Comparison of ENCODE assay signal across 20 mouse cellular contexts in genomic region chr6:53397797-53398196, GRCm38 (mm10).
DNase-seq lines count a peak whose midpoint lies in the region; ATAC-seq and TF ChIP-seq lines count a peak whose summit lies in the region.
"Had no signal": no experiment of that assay in that cellular context is flagged by ENCODE, and none has a peak within 500 bp of the region (broad histone marks: within the 10 kb centered on the region; RNA-seq: fewer than 3 reads in every experiment).

No protein-coding gene starts in this region.

- TF ChIP-seq CTCF in forebrain, postnatal 0 days (IDR thresholded peaks at IDR 0.05; ENCODE audit: low read depth): no peak
- TF ChIP-seq CTCF in layer of hippocampus, adult 2 months (conservative IDR thresholded peaks at IDR 0.05): peak; percentile 21; the same call in 1 of the 2 replicates

- no peaks in the 10 kb centered on the region for H3K27me3 ChIP-seq in forebrain, postnatal 0 days (ENCODE audit: insufficient read depth, low read length)
- H3K27me3 ChIP-seq in forebrain, embryonic 13.5 days: no peaks in the 10 kb centered on the region
- no peaks in the 10 kb centered on the region for H3K27me3 ChIP-seq in limb, embryonic 10.5 days (ENCODE audit: low read depth, poor library complexity, severe bottlenecking)
- no peaks in the 10 kb centered on the region for H3K27me3 ChIP-seq in stomach, embryonic 16.5 days (ENCODE audit: control insufficient read depth, insufficient read depth, low read length)
- H3K27me3 ChIP-seq: limb, embryonic 13.5 days; liver, embryonic 13.5 days had no signal

- ATAC-seq in forebrain, postnatal 0 days: peak; percentile 48
- no peak for ATAC-seq in forebrain, embryonic 13.5 days
- ATAC-seq in stomach, embryonic 16.5 days (ENCODE audit: insufficient read depth, low FRiP score): no peak
- ATAC-seq: inflammation-experienced regulatory T-cells, adult 6 months; midbrain, embryonic 16.5 days had no signal

- no peak overlapping the region for H3K4me3 ChIP-seq in forebrain, postnatal 0 days (ENCODE audit: low read depth, low read length)
- no peak overlapping the region for H3K4me3 ChIP-seq in forebrain, embryonic 13.5 days
- H3K4me3 ChIP-seq in layer of hippocampus, adult 2 months: no peak overlapping the region
- H3K4me3 ChIP-seq in limb, embryonic 10.5 days: no peak overlapping the region
- H3K4me3 ChIP-seq in stomach, embryonic 16.5 days (replicated peaks; ENCODE audit: low read length): no peak overlapping the region
- H3K4me3 ChIP-seq: limb, embryonic 13.5 days; liver, embryonic 13.5 days; stomach, embryonic 15.5 days had no signal

- H3K9ac ChIP-seq in forebrain, postnatal 0 days: no peak overlapping the region
- no peak overlapping the region for H3K9ac ChIP-seq in forebrain, embryonic 13.5 days
- H3K9ac ChIP-seq in stomach, embryonic 16.5 days (ENCODE audit: low read length): 0 out of 2 replicates have a peak overlapping the region, but pooled peaks have one; percentile 24
- H3K9ac ChIP-seq: limb, embryonic 13.5 days; liver, embryonic 13.5 days; lung, embryonic 14.5 days; stomach, embryonic 15.5 days had no signal

- DNase-seq in forebrain, postnatal 0 days: peak; percentile 56
- DNase-seq in layer of hippocampus, adult 2 months (ENCODE audit: low spot score in 2 of 2): no peak
- DNase-seq in layer of hippocampus, adult 9-10 months (ENCODE audit: low spot score): no peak
- DNase-seq in limb, embryonic 10.5 days (ENCODE audit: low spot score): no peak
- DNase-seq in thymus, adult 18-20 months: no peak
- DNase-seq: cerebellum, adult 9-10 months; heart, adult 18-20 months; heart, postnatal 36 days; kidney, postnatal 4 days; liver, embryonic 13.5 days; lung, postnatal 36 days; right cerebral cortex, postnatal 14 days; spleen, adult 18-20 months had no signal

- WGBS in forebrain, postnatal 0 days: 50% methylated on average over 4 of the region's 4 CpGs
- 71% methylated on average over 4 of the region's 4 CpGs for WGBS in forebrain, embryonic 13.5 days
- 44% methylated on average over 4 of the region's 4 CpGs for WGBS in limb, embryonic 10.5 days
- WGBS in stomach, embryonic 16.5 days: 63% methylated on average over 4 of the region's 4 CpGs

- H3K27ac ChIP-seq in forebrain, postnatal 0 days (ENCODE audit: low read depth, low read length): no peak overlapping the region
- no peak overlapping the region for H3K27ac ChIP-seq in forebrain, embryonic 13.5 days
- no peak overlapping the region for H3K27ac ChIP-seq in layer of hippocampus, adult 2 months
- peak overlapping the region; percentile 74; the same call in 1 of the 2 replicates for H3K27ac ChIP-seq in limb, embryonic 10.5 days
- peak overlapping the region; percentile 43; the same call in 1 of the 2 replicates for H3K27ac ChIP-seq in stomach, embryonic 16.5 days (ENCODE audit: low read length)
- H3K27ac ChIP-seq: liver, embryonic 13.5 days; stomach, embryonic 15.5 days had no signal

- H3K9me3 ChIP-seq in forebrain, postnatal 0 days (ENCODE audit: low read length): no peaks in the 10 kb centered on the region
- H3K9me3 ChIP-seq in forebrain, embryonic 13.5 days (replicated peaks): no peaks in the 10 kb centered on the region
- no peaks in the 10 kb centered on the region for H3K9me3 ChIP-seq in limb, embryonic 10.5 days (replicated peaks)
- no peaks in the 10 kb centered on the region for H3K9me3 ChIP-seq in stomach, embryonic 16.5 days (replicated peaks; ENCODE audit: control insufficient read depth, low read length)
- H3K9me3 ChIP-seq: limb, embryonic 13.5 days; liver, embryonic 13.5 days; stomach, embryonic 15.5 days had no signal

- no peak overlapping the region for H3K4me2 ChIP-seq in forebrain, postnatal 0 days (ENCODE audit: low read depth)
- H3K4me2 ChIP-seq in forebrain, embryonic 13.5 days: no peak overlapping the region
- H3K4me2 ChIP-seq in stomach, embryonic 16.5 days (ENCODE audit: low read depth, low read length): no peak overlapping the region
- H3K4me2 ChIP-seq: liver, embryonic 13.5 days had no signal

- H3K4me1 ChIP-seq in forebrain, postnatal 0 days (ENCODE audit: insufficient read depth): 0 out of 2 replicates have a peak, but pooled peaks cover 14% of the 10 kb centered on the region
- peaks cover 35% of the 10 kb centered on the region for H3K4me1 ChIP-seq in forebrain, embryonic 13.5 days
- H3K4me1 ChIP-seq in limb, embryonic 10.5 days: peaks cover 77% of the 10 kb centered on the region
- H3K4me1 ChIP-seq in stomach, embryonic 16.5 days (ENCODE audit: control insufficient read depth, insufficient read depth, low read length): peaks cover 7% of the 10 kb centered on the region; the same call in 1 of the 2 replicates
- H3K4me1 ChIP-seq: liver, embryonic 13.5 days had no signal

- H3K36me3 ChIP-seq in forebrain, postnatal 0 days (ENCODE audit: insufficient read depth): no peaks in the 10 kb centered on the region
- H3K36me3 ChIP-seq in forebrain, embryonic 13.5 days (ENCODE audit: poor library complexity, severe bottlenecking): 0 out of 2 replicates have a peak, but pooled peaks cover 6% of the 10 kb centered on the region
- H3K36me3 ChIP-seq in limb, embryonic 10.5 days: no peaks in the 10 kb centered on the region
- H3K36me3 ChIP-seq in stomach, embryonic 16.5 days (ENCODE audit: control insufficient read depth, insufficient read depth, low read length): no peaks in the 10 kb centered on the region
- H3K36me3 ChIP-seq: liver, embryonic 13.5 days; stomach, embryonic 15.5 days had no signal

Comparison
In these comparisons a context has a peak if more than half of its experiments do, and no peak if none do; other contexts are left out.
1. H3K27ac ChIP-seq: peak in limb, embryonic 10.5 days (single experiment) and stomach, embryonic 16.5 days (single experiment); none in forebrain, postnatal 0 days (single experiment), forebrain, embryonic 13.5 days (single experiment) and layer of hippocampus, adult 2 months (single experiment).